Mouse (Mus musculus) kidney, embryonic 16.5 days (tissue): ENCODE measurements around the gene Abcc12. TPM values are rescaled to one million over a fixed set of nuclear protein-coding genes. Genes with fewer than 3 reads are reported as not detected.

Source experiments
- ATAC-seq: fragments of 200-750 bp; cut with Nextera tagmentation; 2 replicates; pipeline ENCODE4 v1.8.0; 2017; ENCODE audit warnings: moderate TSS enrichment; ENCODE audit not compliant: low FRiP score, low TSS enrichment
- H3K27ac ChIP-seq: fragments of 300-500 bp; sonication (generic); 2 replicates; pipeline ENCODE4 v1.5.1; 2014; ENCODE audit warnings: low read length
- H3K27me3 ChIP-seq: fragments of 300-500 bp; sonication (generic); 2 replicates; pipeline ENCODE4 v1.6.1; 2014; ENCODE audit warnings: low read length, control low read depth, mixed read lengths; ENCODE audit not compliant: insufficient read depth
- H3K36me3 ChIP-seq: fragments of 300-500 bp; sonication (generic); 2 replicates; pipeline ENCODE4 v1.6.1; 2014; ENCODE audit warnings: low read length, control low read depth, mixed read lengths; ENCODE audit not compliant: insufficient read depth
- H3K4me1 ChIP-seq: fragments of 300-500 bp; sonication (generic); 2 replicates; pipeline ENCODE4 v1.6.1; 2014; ENCODE audit warnings: low read length, control low read depth, mixed read lengths; ENCODE audit not compliant: insufficient read depth
- H3K4me2 ChIP-seq: fragments of 300-500 bp; sonication (generic); replicated peaks from 2 replicates; pipeline ENCODE4 v1.6.1; 2014; ENCODE audit warnings: low read depth, low read length
- H3K4me3 ChIP-seq: fragments of 300-500 bp; sonication (generic); 2 replicates; pipeline ENCODE4 v1.5.1; 2014; ENCODE audit warnings: mild to moderate bottlenecking, low read length
- H3K9ac ChIP-seq: fragments of 300-500 bp; sonication (generic); replicated peaks from 2 replicates; pipeline ENCODE4 v1.6.1; 2014; ENCODE audit warnings: low read length
- H3K9me3 ChIP-seq: fragments of 300-500 bp; sonication (generic); 2 replicates; pipeline ENCODE4 v1.6.1; 2016; ENCODE audit warnings: low read length, control low read depth
- WGBS: fragments of 180-500 bp; shearing (Covaris S2); extraction: QIAGEN DNeasy Blood & Tissue Kit; methylation state at CpG from one replicate; pipeline ENCODE4 v1.1.7; 2014; 5-methylcytosine and 5-hydroxymethylcytosine counted together
- polyA plus RNA-seq: library from polyadenylated mRNA; unstranded; fragments of >200 nt; fragmentation: Nextera tagmentation; extraction: Ambion mirVana; gene quantifications from 2 replicates; pipeline ENCODE4 v1.2.1, GENCODE M21; 2015

Gene Abcc12
- polyA plus RNA-seq, 1 experiment from 2014 or later = 0.05 TPM

- H3K27ac ChIP-seq = no peak overlapping the region
- 85% methylated on average over 6 of the region's 6 CpGs for WGBS
- no peaks in the 10 kb centered on the region for H3K27me3 ChIP-seq
- ATAC-seq = no peak
- no peak overlapping the region for H3K9ac ChIP-seq
- H3K4me1 ChIP-seq = no peaks in the 10 kb centered on the region
- no peaks in the 10 kb centered on the region for H3K36me3 ChIP-seq
- H3K4me3 ChIP-seq = no peak overlapping the region
- H3K4me2 ChIP-seq = no peak overlapping the region
- no peaks in the 10 kb centered on the region for H3K9me3 ChIP-seq
These were observed 95.1 kb downstream of the Abcc12 start for GRCm38 (mm10) chr8:86485411-86485810.

- ATAC-seq = no peak
- Histone ChIP-seq H3K9me3 (no peaks in the 10 kb centered on the region), H3K27ac (no peak overlapping the region), H3K27me3 (no peaks in the 10 kb centered on the region), H3K9ac (no peak overlapping the region), H3K4me1 (no peaks in the 10 kb centered on the region), H3K4me2 (no peak overlapping the region), H3K4me3 (no peak overlapping the region), H3K36me3 (no peaks in the 10 kb centered on the region)
These were observed 96.2 kb downstream of the Abcc12 start for GRCm38 (mm10) chr8:86484244-86484643.

DNA sequence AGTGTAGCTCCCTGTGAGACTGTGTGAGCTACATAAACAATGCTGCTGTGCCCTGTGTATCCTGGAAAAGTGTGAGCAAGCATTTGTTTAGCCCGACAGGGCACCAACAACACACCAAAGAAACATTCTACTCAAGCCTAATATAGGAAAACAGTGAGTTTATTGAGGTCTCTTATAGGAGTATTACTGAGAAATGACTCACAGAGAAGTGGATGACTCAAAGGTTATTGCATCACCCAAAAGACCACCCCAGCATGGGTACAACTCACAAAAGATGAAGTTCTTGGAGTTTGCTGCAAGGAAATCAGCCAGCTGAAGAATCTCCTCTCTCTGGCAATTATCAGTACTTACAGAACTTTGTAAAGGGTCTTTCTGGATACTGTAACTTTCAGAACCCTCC lies 98.4 kb downstream of the Abcc12 start:
- H3K4me2 ChIP-seq = no peak overlapping the region
- H3K36me3 ChIP-seq = no peaks in the 10 kb centered on the region
- no peaks in the 10 kb centered on the region; the same call in 1 of the 2 replicates for H3K4me1 ChIP-seq
- ATAC-seq = no peak
- no peak overlapping the region for H3K27ac ChIP-seq
- H3K27me3 ChIP-seq = no peaks in the 10 kb centered on the region
- H3K4me3 ChIP-seq = no peak overlapping the region
- 73% methylated on average over 1 of the region's 1 CpGs for WGBS
- no peak overlapping the region for H3K9ac ChIP-seq
- no peaks in the 10 kb centered on the region for H3K9me3 ChIP-seq

DNA sequence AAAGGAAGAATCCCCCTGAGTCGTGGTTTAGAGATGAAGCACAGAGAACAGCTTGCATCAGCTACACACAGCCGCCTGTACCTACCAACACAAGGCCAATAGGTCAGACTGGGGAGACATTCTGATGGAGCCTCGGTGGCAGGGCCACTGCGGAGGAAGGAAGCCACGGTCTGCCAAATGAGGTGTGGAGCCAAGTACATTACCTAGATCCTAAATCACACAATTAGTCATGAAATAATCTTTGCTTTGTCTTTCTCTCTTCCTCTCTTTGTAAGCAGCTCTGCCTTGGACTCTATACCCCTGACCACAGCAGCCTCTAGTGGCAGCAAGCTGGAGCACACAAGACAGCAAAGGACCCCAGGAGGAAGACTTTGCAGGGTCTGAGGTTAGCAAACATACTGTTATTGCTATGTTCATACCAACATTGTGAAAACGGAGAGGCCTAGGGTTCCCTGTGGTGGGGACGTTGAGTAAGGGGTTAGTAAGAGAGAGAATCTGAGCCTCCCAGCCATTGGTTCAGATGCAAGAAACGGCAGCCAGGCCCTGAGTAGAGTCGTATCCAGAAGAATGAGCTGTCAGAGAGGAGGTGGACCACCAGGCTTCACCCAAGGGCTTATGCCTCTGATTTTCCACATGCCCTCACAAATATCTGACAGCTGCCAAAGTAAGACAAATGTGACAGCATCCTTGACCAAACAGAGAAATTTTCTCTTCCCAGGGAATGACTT lies 104.6 kb downstream of the Abcc12 start:
- peak; percentile 59; the same call in 1 of the 2 replicates for ATAC-seq
- no peak overlapping the region for H3K4me3 ChIP-seq
- no peaks in the 10 kb centered on the region; the same call in 1 of the 2 replicates for H3K4me1 ChIP-seq
- no peak overlapping the region for H3K4me2 ChIP-seq
- H3K27ac ChIP-seq = no peak overlapping the region
- H3K9me3 ChIP-seq = no peaks in the 10 kb centered on the region
- no peaks in the 10 kb centered on the region for H3K36me3 ChIP-seq
- 37% methylated on average over 9 of the region's 9 CpGs for WGBS
- H3K9ac ChIP-seq = no peak overlapping the region
- no peaks in the 10 kb centered on the region for H3K27me3 ChIP-seq

- H3K36me3 ChIP-seq = no peaks in the 10 kb centered on the region
- no peak for ATAC-seq
- 86% methylated on average over 4 of the region's 4 CpGs for WGBS
- H3K9me3 ChIP-seq = no peaks in the 10 kb centered on the region
- H3K4me1 ChIP-seq = no peaks in the 10 kb centered on the region; the same call in 1 of the 2 replicates
- H3K4me3 ChIP-seq = no peak overlapping the region
- no peaks in the 10 kb centered on the region for H3K27me3 ChIP-seq
- H3K4me2 ChIP-seq = no peak overlapping the region
- H3K9ac ChIP-seq = no peak overlapping the region
- no peak overlapping the region for H3K27ac ChIP-seq
These were observed 106.0 kb downstream of the Abcc12 start for GRCm38 (mm10) chr8:86474461-86474860.

DNA sequence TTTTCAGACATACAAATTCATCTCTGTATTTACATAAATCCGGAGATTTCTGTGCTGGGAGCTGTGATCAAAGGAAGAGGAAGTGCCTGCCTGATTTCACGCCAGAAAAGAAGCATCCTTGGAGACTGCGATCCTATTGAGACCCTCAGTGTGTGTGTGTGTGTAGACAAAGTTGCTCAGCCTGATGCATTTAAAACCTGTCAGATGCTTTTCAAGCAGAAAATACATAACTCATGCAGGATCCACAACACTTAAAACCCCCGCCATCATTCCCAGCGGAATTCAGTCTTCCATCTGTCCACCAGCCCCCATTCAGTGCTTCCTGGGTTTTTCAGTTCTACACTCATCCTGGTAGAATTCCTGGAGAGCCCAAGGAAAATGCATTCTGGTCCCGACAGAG lies 107.4 kb downstream of the Abcc12 start:
- Histone ChIP-seq H3K4me3 (no peak overlapping the region), H3K9me3 (no peaks in the 10 kb centered on the region), H3K27me3 (no peaks in the 10 kb centered on the region), H3K4me1 (no peaks in the 10 kb centered on the region; the same call in 1 of the 2 replicates), H3K36me3 (no peaks in the 10 kb centered on the region), H3K27ac (no peak overlapping the region), H3K4me2 (no peak overlapping the region), H3K9ac (no peak overlapping the region)
- ATAC-seq = no peak
- 67% methylated on average over 6 of the region's 6 CpGs for WGBS

- no peaks in the 10 kb centered on the region for H3K9me3 ChIP-seq
- no peak overlapping the region for H3K27ac ChIP-seq
- H3K27me3 ChIP-seq = no peaks in the 10 kb centered on the region
- no peaks in the 10 kb centered on the region for H3K36me3 ChIP-seq
- H3K9ac ChIP-seq = no peak overlapping the region
- WGBS = 89% methylated on average over 2 of the region's 2 CpGs
- no peak overlapping the region for H3K4me3 ChIP-seq
- no peak for ATAC-seq
- H3K4me1 ChIP-seq = no peaks in the 10 kb centered on the region
- H3K4me2 ChIP-seq = no peak overlapping the region
These were observed 109.8 kb downstream of the Abcc12 start for GRCm38 (mm10) chr8:86470717-86471116.

DNA sequence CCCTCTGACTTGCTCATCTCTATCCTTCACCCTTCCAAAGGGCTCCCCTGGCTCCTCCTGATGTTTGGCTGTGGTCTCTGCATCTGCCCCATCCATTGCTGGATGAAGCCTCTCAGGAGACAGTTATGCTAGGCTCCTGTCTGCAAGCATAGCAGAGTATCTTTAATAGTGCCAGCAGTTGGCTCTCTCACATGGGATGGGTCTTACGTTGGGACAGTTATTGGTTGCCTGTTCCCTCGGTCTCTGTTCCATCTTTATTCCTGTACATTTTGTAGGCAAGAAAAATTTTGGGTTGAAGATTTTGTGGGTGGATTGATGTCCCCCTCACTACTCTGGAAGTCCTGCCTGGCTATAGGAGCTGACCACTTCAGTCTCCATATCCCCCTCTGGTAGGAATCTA lies 117.3 kb downstream of the Abcc12 start:
- H3K4me1 ChIP-seq = no peaks in the 10 kb centered on the region
- H3K36me3 ChIP-seq = no peaks in the 10 kb centered on the region
- no peak overlapping the region for H3K4me2 ChIP-seq
- no peaks in the 10 kb centered on the region for H3K27me3 ChIP-seq
- no peak overlapping the region for H3K4me3 ChIP-seq
- ATAC-seq = no peak
- 97% methylated on average over 2 of the region's 2 CpGs for WGBS
- H3K9me3 ChIP-seq = no peaks in the 10 kb centered on the region
- H3K27ac ChIP-seq = no peak overlapping the region
- no peak overlapping the region for H3K9ac ChIP-seq

- no peak for ATAC-seq
- H3K36me3 ChIP-seq = no peaks in the 10 kb centered on the region
- no peak overlapping the region for H3K27ac ChIP-seq
- no peaks in the 10 kb centered on the region for H3K9me3 ChIP-seq
- H3K4me2 ChIP-seq = no peak overlapping the region
- H3K4me3 ChIP-seq = no peak overlapping the region
- H3K27me3 ChIP-seq = no peaks in the 10 kb centered on the region
- H3K4me1 ChIP-seq = no peaks in the 10 kb centered on the region
- 84% methylated on average over 5 of the region's 5 CpGs for WGBS
- no peak overlapping the region for H3K9ac ChIP-seq
These were observed 120.1 kb downstream of the Abcc12 start for GRCm38 (mm10) chr8:86460372-86460771.

DNA sequence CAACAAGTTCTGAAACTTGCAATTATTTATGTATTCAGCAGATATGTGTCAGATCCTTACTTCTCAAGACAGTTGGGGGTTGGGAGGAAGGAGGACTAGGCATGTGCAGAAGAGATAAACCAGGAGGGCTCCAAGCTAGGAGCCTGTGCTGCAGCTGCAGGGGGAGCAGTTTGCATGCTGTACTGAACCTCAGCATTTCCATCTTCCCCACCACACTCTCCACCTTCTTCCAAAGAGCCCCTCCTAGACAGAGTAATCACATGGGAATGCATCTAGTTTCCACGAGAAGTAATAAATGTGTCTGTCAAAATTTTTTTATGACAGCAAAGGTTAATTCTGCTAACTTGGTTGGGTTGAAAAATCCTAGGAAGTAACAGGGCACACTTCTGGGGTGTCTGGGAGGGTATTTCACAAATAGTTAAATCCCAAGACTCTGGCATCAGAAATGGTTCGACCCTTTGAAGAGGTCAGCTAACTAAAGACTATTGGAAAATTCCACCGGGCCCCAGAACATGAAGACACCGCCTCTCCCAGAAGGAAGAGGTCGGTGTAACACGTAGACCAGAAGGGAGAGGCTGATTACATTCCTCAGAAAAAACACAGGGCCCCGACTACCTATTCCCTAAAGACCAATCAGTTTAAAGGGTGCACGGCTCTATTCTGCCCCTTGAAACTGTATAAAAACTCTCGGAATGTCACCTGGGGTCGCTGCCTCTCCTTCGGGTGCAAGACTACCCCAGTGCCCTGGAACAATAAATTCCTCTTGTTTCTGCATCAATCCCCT lies 126.6 kb downstream of the Abcc12 start:
- no peaks in the 10 kb centered on the region for H3K27me3 ChIP-seq
- no peak overlapping the region for H3K4me3 ChIP-seq
- H3K4me1 ChIP-seq = no peaks in the 10 kb centered on the region
- H3K27ac ChIP-seq = no peak overlapping the region
- no peak overlapping the region for H3K4me2 ChIP-seq
- H3K9ac ChIP-seq = no peak overlapping the region
- H3K36me3 ChIP-seq = no peaks in the 10 kb centered on the region
- H3K9me3 ChIP-seq = no peaks in the 10 kb centered on the region
- WGBS = 37% methylated on average over 11 of the region's 11 CpGs
- ATAC-seq = no peak
